Mouse (Mus musculus): ENCODE data around the gene Pid1. TPM values are rescaled to one million over a fixed set of nuclear protein-coding genes. Genes with fewer than 3 reads are reported as not detected.

The Pid1 gene
- polyA plus RNA-seq, 1 experiment from 2014 or later: 45.6 TPM

DNA sequence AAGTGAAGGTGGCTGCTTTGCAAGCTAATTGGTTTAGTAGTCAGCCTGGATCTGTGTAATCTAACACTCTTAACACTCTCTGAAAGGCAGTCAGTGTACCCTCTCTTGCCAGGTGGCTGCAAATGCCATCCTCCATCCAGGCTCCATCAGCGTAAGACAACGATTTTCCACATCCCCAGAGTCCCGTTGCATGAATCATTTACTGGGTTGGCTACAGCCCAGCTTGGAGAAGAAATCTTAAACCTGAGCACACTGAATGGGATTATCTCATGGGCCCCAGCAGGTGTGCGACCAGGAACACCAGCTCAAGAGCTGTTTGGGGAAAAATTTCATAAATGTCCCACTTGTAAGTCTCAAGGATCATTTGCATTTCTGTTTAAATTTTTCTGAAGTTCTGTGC is 23.6 kb upstream of the Pid1 start:
- H3K9me3 ChIP-seq (replicated peaks): no peaks in the 10 kb centered on the region
- 44% methylated on average over 4 of the region's 4 CpGs for WGBS
- H3K27me3 ChIP-seq: no peaks in the 10 kb centered on the region
- no peaks in the 10 kb centered on the region for H3K36me3 ChIP-seq
- H3K4me2 ChIP-seq (replicated peaks): no peak overlapping the region
- H3K4me1 ChIP-seq: no peaks in the 10 kb centered on the region
- ATAC-seq (ENCODE audit: insufficient number of reproducible peaks, low FRiP score, low TSS enrichment, low read depth): no peak; the same call in 1 of the 2 replicates
- no peak overlapping the region for H3K27ac ChIP-seq (replicated peaks)
- no peak overlapping the region for H3K9ac ChIP-seq
- no peak overlapping the region for H3K4me3 ChIP-seq (replicated peaks)

DNA sequence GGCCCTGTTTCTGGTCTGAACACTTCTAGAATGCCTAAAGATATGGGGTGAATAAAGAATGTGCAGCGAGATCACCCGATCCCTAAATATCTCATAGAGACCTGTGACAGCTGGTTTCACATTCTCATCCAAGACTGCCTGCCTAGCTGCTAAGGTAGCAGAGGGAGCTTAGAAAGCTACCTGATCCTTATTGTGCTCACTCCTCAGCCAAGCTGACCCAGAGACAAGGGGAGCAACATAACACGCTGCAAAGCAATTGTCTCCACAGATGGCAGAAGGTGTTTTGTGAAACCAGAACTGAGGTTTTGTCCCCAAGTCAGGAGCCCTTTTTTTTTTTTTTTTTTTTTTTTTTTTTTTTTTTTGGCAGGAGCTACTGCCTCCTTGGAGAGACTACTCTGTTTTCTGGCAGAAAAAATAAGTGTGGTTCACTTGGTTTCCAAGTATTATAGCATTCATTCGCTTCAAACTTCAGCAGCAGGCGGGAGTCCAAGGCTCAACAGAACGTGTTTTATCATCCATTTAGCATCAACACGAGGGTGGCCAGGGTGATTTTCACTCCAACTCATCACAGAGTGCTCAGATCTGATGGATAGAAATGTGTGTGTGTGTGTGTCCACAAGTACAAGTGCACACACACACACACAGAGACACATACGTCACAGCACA is 22.6 kb upstream of the Pid1 start:
- no peak for ATAC-seq (ENCODE audit: insufficient number of reproducible peaks, low FRiP score, low TSS enrichment, low read depth)
- Histone ChIP-seq H3K27me3 (no peaks in the 10 kb centered on the region), H3K4me2 (replicated peaks) (no peak overlapping the region), H3K9me3 (replicated peaks) (no peaks in the 10 kb centered on the region), H3K27ac (replicated peaks) (no peak overlapping the region), H3K4me1 (no peaks in the 10 kb centered on the region), H3K36me3 (no peaks in the 10 kb centered on the region), H3K9ac (no peak overlapping the region), H3K4me3 (replicated peaks) (no peak overlapping the region)
- WGBS: 61% methylated on average over 8 of the region's 8 CpGs

DNA sequence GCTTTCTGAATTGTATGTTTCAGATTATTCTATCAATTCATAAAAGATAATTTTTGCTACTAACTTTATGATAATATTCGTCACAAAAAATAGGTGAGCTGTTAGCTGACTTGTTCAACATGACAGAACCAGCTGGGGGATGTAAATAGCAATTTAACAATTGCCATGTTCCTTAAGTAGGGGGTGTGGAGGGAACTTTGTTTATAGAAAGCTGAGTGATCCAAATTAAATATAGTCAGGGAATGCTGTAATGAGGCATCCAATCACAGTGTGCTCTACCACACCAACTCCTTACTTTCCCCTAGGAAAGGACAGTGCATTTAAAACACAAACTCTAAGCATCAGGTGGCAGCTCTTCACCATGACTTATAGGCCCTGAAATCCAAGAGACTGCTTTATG is 18.7 kb upstream of the Pid1 start:
- no peak overlapping the region for H3K27ac ChIP-seq (replicated peaks)

DNA sequence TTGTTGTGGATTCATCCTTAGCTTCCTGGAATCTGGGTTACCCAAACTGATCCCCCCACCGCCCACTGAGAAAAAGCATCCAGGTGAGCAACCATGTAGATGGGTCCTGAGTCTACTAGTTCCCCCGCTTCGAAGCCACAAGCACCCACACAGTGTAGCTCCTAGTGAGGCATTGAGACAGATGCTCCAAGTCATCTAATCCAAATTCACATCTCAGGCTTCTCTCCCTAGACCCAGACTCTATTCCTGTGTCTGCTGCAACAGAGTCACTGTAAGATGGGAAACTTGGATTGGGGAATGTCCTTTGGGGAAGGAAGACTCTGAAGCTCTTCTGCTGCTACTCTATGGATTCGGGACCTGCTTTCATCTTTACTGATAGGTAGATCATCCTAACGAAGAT is 18.1 kb upstream of the Pid1 start:
- H3K36me3 ChIP-seq: no peaks in the 10 kb centered on the region
- no peaks in the 10 kb centered on the region for H3K9me3 ChIP-seq (replicated peaks)
- no peak overlapping the region for H3K9ac ChIP-seq
- no peak overlapping the region for H3K4me2 ChIP-seq (replicated peaks)
- ATAC-seq (ENCODE audit: insufficient number of reproducible peaks, low FRiP score, low TSS enrichment, low read depth): no peak
- no peak overlapping the region for H3K4me3 ChIP-seq (replicated peaks)
- no peaks in the 10 kb centered on the region for H3K4me1 ChIP-seq
- no peak overlapping the region for H3K27ac ChIP-seq (replicated peaks)
- no peaks in the 10 kb centered on the region for H3K27me3 ChIP-seq
- 93% methylated on average over 5 of the region's 5 CpGs for WGBS

More for the DNA sequence above, 18.7 kb upstream of the Pid1 start:
- Histone ChIP-seq H3K36me3 (no peaks in the 10 kb centered on the region), H3K9ac (no peak overlapping the region), H3K4me2 (replicated peaks) (no peak overlapping the region), H3K4me1 (no peaks in the 10 kb centered on the region), H3K4me3 (replicated peaks) (no peak overlapping the region), H3K27me3 (no peaks in the 10 kb centered on the region), H3K9me3 (replicated peaks) (no peaks in the 10 kb centered on the region)
- 60% methylated on average over 1 of the region's 1 CpGs for WGBS
- ATAC-seq (ENCODE audit: insufficient number of reproducible peaks, low FRiP score, low TSS enrichment, low read depth): no peak

DNA sequence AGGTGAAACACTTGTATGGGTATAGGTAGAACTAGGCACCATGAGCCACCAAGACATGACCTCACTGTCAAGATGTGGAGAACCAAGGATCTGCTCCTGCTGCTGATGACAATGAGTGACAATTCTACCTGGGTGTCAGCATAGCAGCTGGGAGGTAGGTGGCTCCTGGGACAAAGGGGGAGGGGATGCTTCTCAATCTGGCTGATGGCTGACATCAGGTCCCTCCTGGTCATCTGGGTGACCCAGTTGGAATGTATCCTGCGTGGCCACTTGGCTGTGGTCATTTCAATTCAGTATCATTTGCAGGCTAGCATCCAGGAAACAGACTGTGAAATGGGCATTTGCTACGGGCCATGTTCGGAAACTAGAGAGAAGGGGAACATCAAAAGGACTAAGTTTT is 16.9 kb upstream of the Pid1 start:
- Histone ChIP-seq H3K36me3 (no peaks in the 10 kb centered on the region), H3K27me3 (no peaks in the 10 kb centered on the region), H3K4me2 (replicated peaks) (no peak overlapping the region), H3K9ac (no peak overlapping the region), H3K9me3 (replicated peaks) (no peaks in the 10 kb centered on the region), H3K4me3 (replicated peaks) (no peak overlapping the region), H3K4me1 (no peaks in the 10 kb centered on the region), H3K27ac (replicated peaks) (no peak overlapping the region)
- ATAC-seq (ENCODE audit: insufficient number of reproducible peaks, low FRiP score, low TSS enrichment, low read depth): no peak
- 51% methylated on average over 3 of the region's 3 CpGs for WGBS

DNA sequence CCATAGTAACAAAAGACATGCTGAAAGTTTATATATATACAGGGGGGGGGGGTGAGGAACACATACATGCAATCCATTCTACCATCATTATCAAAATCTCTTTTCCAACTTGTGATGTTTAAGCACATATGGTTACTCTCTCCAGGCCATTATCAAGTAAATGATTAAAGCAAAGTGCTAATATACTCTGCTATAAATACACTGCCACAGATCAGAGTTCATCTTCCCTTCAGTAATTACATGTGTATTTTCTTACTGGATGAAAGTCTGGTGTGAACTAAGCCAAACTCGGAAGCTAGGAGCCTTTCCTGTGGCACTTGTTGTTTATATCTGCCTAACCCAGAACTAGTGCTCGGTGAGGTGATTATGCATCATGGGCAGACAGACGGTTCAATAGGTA is 3.8 kb upstream of the Pid1 start:
- Histone ChIP-seq H3K4me1 (no peaks in the 10 kb centered on the region), H3K27me3 (no peaks in the 10 kb centered on the region), H3K27ac (replicated peaks) (no peak overlapping the region), H3K4me3 (replicated peaks) (no peak overlapping the region), H3K9me3 (replicated peaks) (no peaks in the 10 kb centered on the region), H3K9ac (no peak overlapping the region), H3K36me3 (no peaks in the 10 kb centered on the region), H3K4me2 (replicated peaks) (no peak overlapping the region)
- no peak for ATAC-seq (ENCODE audit: insufficient number of reproducible peaks, low FRiP score, low TSS enrichment, low read depth)
- WGBS: 73% methylated on average over 3 of the region's 3 CpGs

DNA sequence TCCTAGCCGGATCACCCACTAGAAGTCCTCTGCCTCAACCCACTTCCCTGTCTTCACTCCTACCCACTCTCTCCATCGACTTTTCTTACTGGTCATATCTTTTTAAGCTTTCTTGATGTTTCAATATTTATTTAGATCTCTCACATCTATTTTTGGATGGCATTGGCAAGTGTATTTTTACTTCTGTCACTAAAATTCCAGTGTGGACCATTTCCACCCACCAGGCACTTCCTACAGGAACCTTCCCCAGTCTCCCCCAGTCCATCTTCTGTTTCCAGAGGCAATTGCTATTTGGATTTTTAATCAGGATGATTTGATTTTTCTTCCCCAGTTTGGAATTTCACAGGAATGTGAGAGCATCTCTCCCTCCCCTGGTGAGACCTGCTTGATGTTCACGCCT is 2.6 kb upstream of the Pid1 start:
- Histone ChIP-seq H3K27ac (replicated peaks) (no peak overlapping the region), H3K9me3 (replicated peaks) (no peaks in the 10 kb centered on the region), H3K4me2 (replicated peaks) (no peak overlapping the region), H3K4me1 (no peaks in the 10 kb centered on the region), H3K27me3 (no peaks in the 10 kb centered on the region), H3K4me3 (replicated peaks) (no peak overlapping the region), H3K9ac (no peak overlapping the region), H3K36me3 (no peaks in the 10 kb centered on the region)
- WGBS: 70% methylated on average over 3 of the region's 3 CpGs
- ATAC-seq (ENCODE audit: insufficient number of reproducible peaks, low FRiP score, low TSS enrichment, low read depth): no peak

DNA sequence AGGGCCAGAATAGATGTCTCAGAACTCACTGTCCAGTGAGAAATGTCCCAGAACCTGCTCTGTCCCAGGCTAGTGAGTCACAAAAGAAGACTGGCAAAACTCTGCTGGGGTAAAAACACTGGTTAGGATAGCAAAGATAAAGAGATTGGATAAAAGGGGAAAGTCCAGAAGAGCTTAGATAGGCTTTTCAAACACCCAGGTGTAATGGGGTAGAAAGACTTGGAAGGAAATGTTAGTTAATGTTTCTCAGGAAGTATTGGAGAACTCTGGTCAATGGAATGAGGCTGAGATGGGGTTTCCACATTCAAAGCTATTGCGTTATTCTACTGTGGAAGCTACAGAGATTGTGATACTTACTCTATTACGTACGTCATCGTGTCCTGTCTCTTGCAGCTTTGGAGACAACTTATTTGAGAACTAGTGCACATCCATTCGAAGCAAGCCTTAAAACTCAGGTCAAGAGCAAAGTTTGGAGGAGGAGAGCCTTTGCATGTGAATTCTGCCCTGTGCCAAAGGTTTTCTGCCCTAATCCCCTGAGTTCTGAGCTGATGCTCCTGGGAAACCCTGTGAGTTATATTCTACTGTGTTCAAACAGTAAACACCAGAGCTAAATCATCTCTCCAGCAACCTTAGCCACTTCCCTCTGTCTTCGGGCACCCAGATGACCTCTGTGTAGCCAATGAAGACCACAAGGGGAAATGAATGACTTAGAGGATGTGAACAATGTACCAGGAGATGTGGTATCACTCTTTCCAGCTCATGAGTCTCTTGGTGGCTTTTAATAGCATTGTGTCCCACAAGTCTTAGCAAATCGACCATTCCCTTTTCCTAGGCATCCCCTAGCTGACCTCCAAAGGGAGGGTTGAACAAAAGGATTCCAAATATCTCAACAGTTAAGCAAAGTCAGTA is 1.0 kb downstream of the Pid1 start:
- Histone ChIP-seq H3K4me3 (replicated peaks) (no peak overlapping the region), H3K4me1 (no peaks in the 10 kb centered on the region), H3K4me2 (replicated peaks) (no peak overlapping the region), H3K9ac (no peak overlapping the region), H3K36me3 (no peaks in the 10 kb centered on the region), H3K9me3 (replicated peaks) (no peaks in the 10 kb centered on the region), H3K27me3 (no peaks in the 10 kb centered on the region), H3K27ac (replicated peaks) (no peak overlapping the region)
- WGBS: 85% methylated on average over 7 of the region's 7 CpGs
- ATAC-seq (ENCODE audit: insufficient number of reproducible peaks, low FRiP score, low TSS enrichment, low read depth): no peak

GRCm38 (mm10) chr1:84362209-84362608 is 1.8 kb downstream of the Pid1 start:
- 67% methylated on average over 1 of the region's 1 CpGs for WGBS
- Histone ChIP-seq H3K4me3 (replicated peaks) (no peak overlapping the region), H3K9ac (no peak overlapping the region), H3K27ac (replicated peaks) (no peak overlapping the region), H3K9me3 (replicated peaks) (no peaks in the 10 kb centered on the region), H3K27me3 (no peaks in the 10 kb centered on the region), H3K4me1 (no peaks in the 10 kb centered on the region), H3K36me3 (no peaks in the 10 kb centered on the region), H3K4me2 (replicated peaks) (no peak overlapping the region)
- ATAC-seq (ENCODE audit: insufficient number of reproducible peaks, low FRiP score, low TSS enrichment, low read depth): no peak

DNA sequence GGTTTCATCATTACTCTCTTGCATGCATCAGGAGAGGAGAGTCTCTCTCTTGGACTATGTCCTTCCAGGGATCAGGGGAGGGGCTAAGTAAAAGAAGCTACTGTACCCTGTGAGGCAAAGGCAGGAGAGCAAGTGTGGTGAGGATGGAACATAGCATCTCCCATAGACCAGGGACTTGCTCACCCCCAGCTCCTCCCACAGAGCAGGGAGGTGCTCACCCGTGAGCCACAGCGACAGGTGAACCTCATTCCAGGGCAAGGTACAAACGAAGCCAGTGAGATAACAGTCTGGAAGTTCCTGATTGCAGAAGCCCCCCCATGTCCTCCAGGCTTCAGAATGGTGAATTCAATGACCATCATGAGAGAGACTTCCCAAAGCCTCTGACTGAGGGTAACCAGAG is 2.6 kb downstream of the Pid1 start:
- no peak overlapping the region for H3K4me2 ChIP-seq (replicated peaks)
- no peak for ATAC-seq (ENCODE audit: insufficient number of reproducible peaks, low FRiP score, low TSS enrichment, low read depth)
- no peaks in the 10 kb centered on the region for H3K27me3 ChIP-seq
- H3K27ac ChIP-seq (replicated peaks): no peak overlapping the region
- no peaks in the 10 kb centered on the region for H3K4me1 ChIP-seq
- H3K36me3 ChIP-seq: no peaks in the 10 kb centered on the region
- H3K9me3 ChIP-seq (replicated peaks): no peaks in the 10 kb centered on the region
- no peak overlapping the region for H3K9ac ChIP-seq
- no peak overlapping the region for H3K4me3 ChIP-seq (replicated peaks)
- WGBS: 82% methylated on average over 3 of the region's 3 CpGs

DNA sequence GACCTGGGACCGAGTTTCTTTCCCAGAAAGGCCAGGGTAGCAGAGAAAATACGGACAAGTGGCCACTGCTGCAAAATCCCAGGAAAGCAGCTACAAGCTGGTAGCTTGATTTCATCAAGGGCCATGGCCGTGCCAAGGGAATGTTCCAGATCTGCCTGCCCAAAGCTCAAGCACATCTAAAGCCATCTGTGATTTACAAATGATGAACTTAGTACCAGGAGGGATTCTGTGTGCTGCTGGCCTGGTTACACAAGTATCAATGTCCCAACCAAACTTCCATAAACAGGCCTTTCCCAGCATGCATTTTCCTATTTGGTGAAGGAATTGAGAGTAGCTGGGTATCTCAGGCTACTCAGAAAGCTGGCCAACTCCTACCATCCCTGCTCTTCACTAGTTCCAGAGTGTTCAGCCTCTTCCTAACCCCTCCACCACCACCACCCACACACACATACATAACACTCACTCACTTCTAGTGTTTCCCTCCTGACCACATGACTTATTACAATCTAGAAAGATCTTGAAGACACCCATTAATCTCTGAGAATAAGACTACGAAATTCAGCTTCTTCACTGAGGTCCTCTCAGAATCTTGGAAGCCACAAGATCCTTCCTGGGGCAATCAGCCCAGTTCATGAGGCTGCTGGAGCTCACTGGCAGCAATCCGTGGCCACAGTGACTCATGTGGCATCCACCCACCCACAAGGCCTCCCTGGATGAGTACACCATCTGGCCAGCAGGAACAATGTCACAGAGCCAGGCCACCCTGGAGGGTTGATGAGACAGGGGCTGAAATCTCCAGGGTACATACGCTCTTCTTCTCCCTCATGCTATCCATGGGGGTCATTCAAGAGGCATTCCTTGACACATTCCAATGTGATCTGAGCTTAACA is 4.1 kb downstream of the Pid1 start:
- ATAC-seq (ENCODE audit: insufficient number of reproducible peaks, low FRiP score, low TSS enrichment, low read depth): no peak
- H3K9ac ChIP-seq: no peak overlapping the region
- H3K4me3 ChIP-seq (replicated peaks): no peak overlapping the region
- H3K36me3 ChIP-seq: no peaks in the 10 kb centered on the region
- 76% methylated on average over 6 of the region's 6 CpGs for WGBS
- no peaks in the 10 kb centered on the region for H3K27me3 ChIP-seq
- no peak overlapping the region for H3K4me2 ChIP-seq (replicated peaks)
- H3K4me1 ChIP-seq: no peaks in the 10 kb centered on the region
- H3K27ac ChIP-seq (replicated peaks): no peak overlapping the region
- H3K9me3 ChIP-seq (replicated peaks): no peaks in the 10 kb centered on the region
